Mouse (Mus musculus) lung, embryonic 14.5 days (tissue): ENCODE results near the gene Mt3. TPM values are rescaled to one million over a fixed set of nuclear protein-coding genes. Genes with fewer than 3 reads are reported as not detected.
A peak's percentile ranks its signal among the peaks of the same experiment; 100 is the strongest.

Experiments
- ATAC-seq: fragments of 200-750 bp; cut with Nextera tagmentation; 2 replicates; pipeline ENCODE4 v1.8.0; 2017; ENCODE audit warnings: mild to moderate bottlenecking, moderate TSS enrichment, moderate library complexity; ENCODE audit not compliant: insufficient read depth
- DNase-seq: peaks from one replicate; pipeline ENCODE4 v3.0.0-alpha.2; 2015
- H3K27ac ChIP-seq: fragments of 300-500 bp; sonication (generic); 2 replicates; pipeline ENCODE4 v1.5.1; 2014; ENCODE audit warnings: low read depth, mild to moderate bottlenecking, moderate library complexity
- H3K27me3 ChIP-seq: fragments of 300-500 bp; sonication (generic); 2 replicates; pipeline ENCODE4 v1.6.1; 2014; ENCODE audit warnings: low read length, control low read depth; ENCODE audit not compliant: insufficient read depth
- H3K36me3 ChIP-seq: fragments of 300-500 bp; sonication (generic); 2 replicates; pipeline ENCODE4 v1.6.1; 2014; ENCODE audit warnings: control low read depth; ENCODE audit not compliant: insufficient read depth
- H3K4me1 ChIP-seq: fragments of 300-500 bp; sonication (generic); 2 replicates; pipeline ENCODE4 v1.6.1; 2014; ENCODE audit warnings: antibody characterized with exemption, control low read depth; ENCODE audit not compliant: insufficient read depth
- H3K4me2 ChIP-seq: fragments of 300-500 bp; sonication (generic); 2 replicates; pipeline ENCODE4 v1.6.1; 2014; ENCODE audit warnings: mild to moderate bottlenecking
- H3K4me3 ChIP-seq: fragments of 300-500 bp; sonication (generic); 2 replicates; pipeline ENCODE4 v1.5.1; 2014; ENCODE audit warnings: low read depth, low read length
- H3K9ac ChIP-seq: fragments of 300-500 bp; sonication (generic); 2 replicates; pipeline ENCODE4 v1.6.1; 2014
- H3K9me3 ChIP-seq: fragments of 300-500 bp; sonication (generic); 2 replicates; pipeline ENCODE4 v1.6.1; 2016; ENCODE audit warnings: low read depth, low read length, control low read depth
- CTCF ChIP-seq: IDR thresholded peaks from 2 replicates; pipeline ENCODE4 v1.5.1; 2016; ENCODE audit warnings: antibody characterized with exemption, low read depth
- WGBS: fragments of 180-500 bp; shearing (Covaris S2); extraction: QIAGEN DNeasy Blood & Tissue Kit; methylation state at CpG from one replicate; pipeline ENCODE4 v1.1.7; 2014; 5-methylcytosine and 5-hydroxymethylcytosine counted together
- polyA plus RNA-seq: library from polyadenylated mRNA; unstranded; fragments of >200 nt; fragmentation: Nextera tagmentation; extraction: Ambion mirVana; gene quantifications from 2 replicates; pipeline ENCODE4 v1.2.1, GENCODE M21; 2014

The Mt3 gene
- polyA plus RNA-seq, 1 experiment from 2014 or later: 2.9 TPM

- Histone ChIP-seq H3K27me3 (peaks cover 67% of the 10 kb centered on the region), H3K4me3 (peak within 1 kb of the TSS; percentile 43), H3K27ac (peak within 1 kb of the TSS; percentile 18; the same call in 1 of the 2 replicates), H3K9ac (peak within 1 kb of the TSS; percentile 51), H3K4me2 (peak within 1 kb of the TSS; percentile 75), H3K36me3 (no peaks in the 10 kb centered on the region), H3K4me1 (0 out of 2 replicates have a peak, but pooled peaks cover 7% of the 10 kb centered on the region), H3K9me3 (no peaks in the 10 kb centered on the region)
- WGBS: under 1% methylated on average over 55 of the region's 56 CpGs
- no peak for TF ChIP-seq CTCF
- DNase-seq: peak; percentile 60
- ATAC-seq: peak; percentile 69
Measured at GRCm38 (mm10) chr8:94172075-94172808, 19.8 kb downstream of the Mt3 start, which contains the start of gene Mt2. Gene Mt2, plus strand, starts transcription at chr8:94172664.

- WGBS: 3% methylated on average over 39 of the region's 39 CpGs
- Histone ChIP-seq H3K4me1 (0 out of 2 replicates have a peak, but pooled peaks cover 7% of the 10 kb centered on the region), H3K4me3 (peak overlapping the region; percentile 43), H3K9me3 (no peaks in the 10 kb centered on the region), H3K36me3 (no peaks in the 10 kb centered on the region), H3K27ac (peak overlapping the region; percentile 18; the same call in 1 of the 2 replicates), H3K4me2 (peak overlapping the region; percentile 75), H3K9ac (peak overlapping the region; percentile 51), H3K27me3 (peaks cover 74% of the 10 kb centered on the region)
- DNase-seq: peak; percentile 22
- no peak for TF ChIP-seq CTCF
- no peak; the same call in none of the 2 replicates for ATAC-seq
Measured at GRCm38 (mm10) chr8:94172809-94173732, 20.7 kb downstream of the Mt3 start.

GRCm38 (mm10) chr8:94173848-94174403 lies 21.5 kb downstream of the Mt3 start:
- TF ChIP-seq CTCF: no peak
- no peak overlapping the region; the same call in 1 of the 2 replicates for H3K9ac ChIP-seq
- H3K9me3 ChIP-seq: no peaks in the 10 kb centered on the region
- peaks cover 83% of the 10 kb centered on the region for H3K27me3 ChIP-seq
- H3K27ac ChIP-seq: no peak overlapping the region
- H3K4me3 ChIP-seq: peak overlapping the region; percentile 43; the same call in 1 of the 2 replicates
- 47% methylated on average over 11 of the region's 11 CpGs for WGBS
- H3K4me2 ChIP-seq: peak overlapping the region; percentile 75
- no peak for DNase-seq
- 0 out of 2 replicates have a peak, but pooled peaks cover 7% of the 10 kb centered on the region for H3K4me1 ChIP-seq
- no peaks in the 10 kb centered on the region for H3K36me3 ChIP-seq
- ATAC-seq: no peak

GRCm38 (mm10) chr8:94174619-94175213 lies 22.3 kb downstream of the Mt3 start:
- peak; percentile 21 for DNase-seq
- H3K27ac ChIP-seq: no peak overlapping the region
- TF ChIP-seq CTCF: peak; percentile 26
- 0 out of 2 replicates have a peak, but pooled peaks cover 7% of the 10 kb centered on the region for H3K4me1 ChIP-seq
- no peaks in the 10 kb centered on the region for H3K9me3 ChIP-seq
- WGBS: 33% methylated on average over 7 of the region's 7 CpGs
- ATAC-seq: no peak
- H3K27me3 ChIP-seq: peaks cover 91% of the 10 kb centered on the region
- no peak overlapping the region for H3K9ac ChIP-seq
- H3K36me3 ChIP-seq: no peaks in the 10 kb centered on the region
- no peak overlapping the region for H3K4me2 ChIP-seq
- H3K4me3 ChIP-seq: no peak overlapping the region

- peaks cover 83% of the 10 kb centered on the region for H3K27me3 ChIP-seq
- no peaks in the 10 kb centered on the region for H3K4me1 ChIP-seq
- ATAC-seq: no peak
- peak overlapping the region; percentile 82 for H3K4me2 ChIP-seq
- no peak for TF ChIP-seq CTCF
- H3K36me3 ChIP-seq: no peaks in the 10 kb centered on the region
- H3K4me3 ChIP-seq: 0 out of 2 replicates have a peak overlapping the region, but pooled peaks have one; percentile 47
- 62% methylated on average over 7 of the region's 7 CpGs for WGBS
- H3K9me3 ChIP-seq: no peaks in the 10 kb centered on the region
- no peak for DNase-seq
- H3K9ac ChIP-seq: no peak overlapping the region
- no peak overlapping the region; the same call in 1 of the 2 replicates for H3K27ac ChIP-seq
Measured at GRCm38 (mm10) chr8:94177716-94178390, 25.4 kb downstream of the Mt3 start.
